In the genomic region with DNA sequence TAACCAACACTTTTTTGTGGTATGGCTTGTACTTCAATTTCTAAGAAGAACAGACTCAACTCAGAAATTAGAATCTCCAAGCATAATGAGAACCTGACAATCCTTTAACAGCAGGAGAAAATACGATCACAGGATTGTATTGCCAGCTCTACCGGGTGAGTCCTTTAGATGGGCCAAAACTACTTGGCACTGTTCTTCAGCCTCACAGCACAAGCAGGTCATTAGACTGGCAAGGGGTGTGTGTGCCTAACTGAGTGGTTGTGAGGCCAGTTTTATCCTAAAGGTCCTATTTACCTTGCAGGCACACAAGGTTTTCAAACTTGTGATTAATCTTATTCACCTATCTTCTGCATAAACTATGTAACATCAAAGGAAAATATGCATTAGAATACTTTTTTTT, we compare ENCODE assay signal across 28 mouse cellular contexts.
A peak's percentile ranks its signal among the peaks of the same experiment; 100 is the strongest.
DNase-seq lines count a peak whose midpoint lies in the region; ATAC-seq lines count a peak whose summit lies in the region.
"Had no signal": no experiment of that assay in that cellular context is flagged by ENCODE, and none has a peak within 500 bp of the region (broad histone marks: within the 10 kb centered on the region; RNA-seq: fewer than 3 reads in every experiment).

No protein-coding gene starts in this region.

- no peak overlapping the region for H3K4me2 ChIP-seq in forebrain, embryonic 16.5 days (ENCODE audit: low read length)
- no peak overlapping the region for H3K4me2 ChIP-seq in forebrain, embryonic 15.5 days (replicated peaks)
- H3K4me2 ChIP-seq in neural tube, embryonic 15.5 days: no peak overlapping the region
- H3K4me2 ChIP-seq: embryonic facial prominence, embryonic 12.5 days; embryonic facial prominence, embryonic 15.5 days; forebrain, embryonic 12.5 days; heart, embryonic 11.5 days; hindbrain, embryonic 12.5 days had no signal

- ATAC-seq in forebrain, embryonic 16.5 days: peak; percentile 54; the same call in 1 of the 2 replicates
- ATAC-seq in forebrain, embryonic 15.5 days (replicated peaks): no peak
- no peak for ATAC-seq in neural tube, embryonic 15.5 days (ENCODE audit: low FRiP score)
- ATAC-seq: hindbrain, embryonic 16.5 days; inflammation-experienced regulatory T-cells, adult 6 months; intestine, embryonic 16.5 days; Patski had no signal

- no peaks in the 10 kb centered on the region for H3K36me3 ChIP-seq in forebrain, embryonic 16.5 days (ENCODE audit: control insufficient read depth, insufficient read depth)
- H3K36me3 ChIP-seq in forebrain, embryonic 15.5 days: no peaks in the 10 kb centered on the region
- no peaks in the 10 kb centered on the region for H3K36me3 ChIP-seq in neural tube, embryonic 15.5 days
- H3K36me3 ChIP-seq: embryonic facial prominence, embryonic 12.5 days; embryonic facial prominence, embryonic 15.5 days; forebrain, embryonic 12.5 days; G1E; hindbrain, embryonic 12.5 days had no signal

- no peaks in the 10 kb centered on the region for H3K27me3 ChIP-seq in forebrain, embryonic 16.5 days (replicated peaks; ENCODE audit: control insufficient read depth, insufficient read depth, low read length)
- no peaks in the 10 kb centered on the region for H3K27me3 ChIP-seq in forebrain, embryonic 15.5 days
- no peaks in the 10 kb centered on the region for H3K27me3 ChIP-seq in neural tube, embryonic 15.5 days (replicated peaks)
- H3K27me3 ChIP-seq: CH12.LX; embryonic facial prominence, embryonic 12.5 days; embryonic facial prominence, embryonic 15.5 days; forebrain, embryonic 12.5 days; hindbrain, embryonic 12.5 days; Patski had no signal

- intact Hi-C loops in left cerebral cortex, postnatal 4 days (cut with DNase I): no loop called here
- intact Hi-C loops in left cerebral cortex, postnatal 36 days (cut with DNase I): no loop called here

- no peak overlapping the region for H3K4me3 ChIP-seq in forebrain, embryonic 16.5 days (replicated peaks; ENCODE audit: low read length)
- no peak overlapping the region for H3K4me3 ChIP-seq in forebrain, embryonic 15.5 days
- no peak overlapping the region for H3K4me3 ChIP-seq in neural tube, embryonic 15.5 days (replicated peaks)
- H3K4me3 ChIP-seq: embryonic facial prominence, embryonic 12.5 days; embryonic facial prominence, embryonic 15.5 days; forebrain, embryonic 12.5 days; gastrocnemius, adult 2 months; hindbrain, embryonic 12.5 days had no signal

- no peaks in the 10 kb centered on the region for H3K9me3 ChIP-seq in forebrain, embryonic 16.5 days (ENCODE audit: control insufficient read depth, low read length)
- H3K9me3 ChIP-seq in forebrain, embryonic 15.5 days: no peaks in the 10 kb centered on the region
- no peaks in the 10 kb centered on the region for H3K9me3 ChIP-seq in neural tube, embryonic 15.5 days (replicated peaks)
- H3K9me3 ChIP-seq: embryonic facial prominence, embryonic 12.5 days; embryonic facial prominence, embryonic 15.5 days; forebrain, embryonic 12.5 days; G1E; hindbrain, embryonic 12.5 days had no signal

- no peak overlapping the region for H3K27ac ChIP-seq in forebrain, embryonic 16.5 days (ENCODE audit: low read length)
- no peak overlapping the region for H3K27ac ChIP-seq in forebrain, embryonic 15.5 days (replicated peaks)
- H3K27ac ChIP-seq in neural tube, embryonic 15.5 days (replicated peaks): 0 out of 2 replicates have a peak overlapping the region, but pooled peaks have one; percentile 13
- H3K27ac ChIP-seq: embryonic facial prominence, embryonic 12.5 days; embryonic facial prominence, embryonic 15.5 days; forebrain, embryonic 12.5 days; gastrocnemius, adult 2 months; hindbrain, embryonic 12.5 days had no signal

- peak; percentile 42 to 77 for DNase-seq in cerebellum, postnatal 14 days
- no peak for DNase-seq in cerebellum, postnatal 4 days (ENCODE audit: low spot score in 2 of 2)
- DNase-seq in left cerebral cortex, postnatal 4 days: peak; percentile 15
- DNase-seq in left cerebral cortex, postnatal 36 days (ENCODE audit: low spot score in 2 of 2): no peak
- no peak for DNase-seq in neural tube, embryonic 10.5 days (ENCODE audit: extremely low spot score, low spot score)
- DNase-seq: adrenal gland, postnatal 10 days; adrenal gland, postnatal 36 days; B cell, adult 2 months; cerebellum, adult 11 months; cerebellum, adult 9-10 months; gastrocnemius, adult 2 months; gastrocnemius, postnatal 14 days; heart, adult 11 months; kidney, adult 18-20 months had no signal

- H3K9ac ChIP-seq in forebrain, embryonic 16.5 days (replicated peaks; ENCODE audit: low read depth, low read length): no peak overlapping the region
- no peak overlapping the region for H3K9ac ChIP-seq in forebrain, embryonic 15.5 days (replicated peaks)
- no peak overlapping the region for H3K9ac ChIP-seq in neural tube, embryonic 15.5 days (replicated peaks)
- H3K9ac ChIP-seq: embryonic facial prominence, embryonic 12.5 days; embryonic facial prominence, embryonic 15.5 days; forebrain, embryonic 12.5 days; hindbrain, embryonic 12.5 days had no signal

- 0 out of 2 replicates have a peak, but pooled peaks cover 2% of the 10 kb centered on the region for H3K4me1 ChIP-seq in forebrain, embryonic 16.5 days (replicated peaks; ENCODE audit: control insufficient read depth, insufficient read depth, low read length)
- H3K4me1 ChIP-seq in forebrain, embryonic 15.5 days: peaks cover 4% of the 10 kb centered on the region; the same call in 1 of the 2 replicates
- peaks cover 3% of the 10 kb centered on the region; the same call in 1 of the 2 replicates for H3K4me1 ChIP-seq in neural tube, embryonic 15.5 days
- H3K4me1 ChIP-seq: embryonic facial prominence, embryonic 12.5 days; embryonic facial prominence, embryonic 15.5 days; forebrain, embryonic 12.5 days; hindbrain, embryonic 12.5 days had no signal

- WGBS in forebrain, embryonic 16.5 days: 42% methylated on average over 2 of the region's 2 CpGs
- 45% methylated on average over 2 of the region's 2 CpGs for WGBS in forebrain, embryonic 15.5 days
- WGBS in neural tube, embryonic 15.5 days: 45% methylated on average over 2 of the region's 2 CpGs

Comparison
In these comparisons a context has a peak if more than half of its experiments do, and no peak if none do; other contexts are left out.
1. DNase-seq: peak in cerebellum, postnatal 14 days (2 of 2) and left cerebral cortex, postnatal 4 days (single experiment); none in cerebellum, postnatal 4 days (0 of 2), left cerebral cortex, postnatal 36 days (0 of 2) and neural tube, embryonic 10.5 days (single experiment).